Mouse (Mus musculus): ENCODE data around the gene Ptprn2. TPM values are rescaled to one million over a fixed set of nuclear protein-coding genes. Genes with fewer than 3 reads are reported as not detected.

Gene Ptprn2
- polyA plus RNA-seq, 1 experiment from 2014 or later, result 0.08 TPM

DNA sequence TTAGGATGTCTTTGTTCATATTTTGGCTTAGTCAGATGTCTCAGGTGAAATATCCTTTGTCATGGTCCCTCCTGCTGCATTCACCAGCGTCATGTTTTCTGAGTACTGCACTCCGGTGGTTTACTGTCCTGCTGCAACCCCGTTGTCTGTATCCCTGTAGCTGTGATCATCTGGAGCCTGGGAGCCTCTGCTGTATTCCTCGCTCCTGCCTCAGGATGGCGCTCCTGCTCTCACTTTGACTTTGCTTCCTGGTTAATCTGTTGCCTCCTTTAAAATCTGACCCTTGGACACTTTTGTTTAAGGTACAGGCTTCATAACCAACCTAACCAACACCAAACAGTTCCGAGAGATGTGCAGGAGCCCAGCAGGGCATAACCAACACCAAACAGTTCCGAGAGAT lies 342.2 kb downstream of the Ptprn2 start:
- H3K27ac ChIP-seq (ENCODE audit: low read depth, low read length), result no peak overlapping the region
- no peaks in the 10 kb centered on the region for H3K36me3 ChIP-seq (ENCODE audit: control insufficient read depth, insufficient read depth, low read length)
- WGBS, result 59% methylated on average over 7 of the region's 7 CpGs
- no peak overlapping the region for H3K4me2 ChIP-seq (replicated peaks; ENCODE audit: low read depth, low read length)
- H3K4me1 ChIP-seq (ENCODE audit: control insufficient read depth, insufficient read depth, low read length), result no peaks in the 10 kb centered on the region
- H3K27me3 ChIP-seq (ENCODE audit: control insufficient read depth, insufficient read depth, low read length), result no peaks in the 10 kb centered on the region
- ATAC-seq (ENCODE audit: low FRiP score, low TSS enrichment), result no peak
- H3K4me3 ChIP-seq (ENCODE audit: low read length), result no peak overlapping the region
- no peaks in the 10 kb centered on the region for H3K9me3 ChIP-seq (ENCODE audit: control insufficient read depth, low read length)
- H3K9ac ChIP-seq (ENCODE audit: low read depth, low read length), result no peak overlapping the region

DNA sequence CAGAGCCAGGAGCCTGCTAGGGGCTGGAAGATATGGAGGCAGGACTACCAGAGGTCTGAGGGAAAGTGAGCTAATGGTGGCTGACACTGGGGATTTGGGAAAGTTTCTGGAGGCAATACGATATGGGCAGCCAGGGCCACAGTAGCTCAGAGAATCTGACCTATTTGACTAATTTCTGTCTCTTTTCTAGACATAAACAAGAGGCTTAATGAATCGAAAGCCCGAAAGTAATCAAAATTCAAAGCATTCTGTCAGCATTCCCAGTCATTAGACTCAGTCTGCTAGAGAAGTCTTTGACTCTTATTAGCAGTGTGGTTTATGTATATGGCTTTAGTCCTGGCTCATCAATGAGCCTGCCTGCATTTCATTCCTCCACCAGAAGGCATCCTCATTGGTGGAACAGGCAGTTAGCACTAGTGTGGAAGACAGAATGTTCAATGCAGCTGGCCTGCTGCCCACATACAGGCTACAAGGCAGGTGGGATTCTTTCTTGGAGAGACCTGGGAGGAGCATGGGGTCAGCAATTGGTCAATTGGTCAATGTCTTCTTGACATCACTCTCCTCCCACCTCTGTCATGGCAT lies 353.2 kb downstream of the Ptprn2 start:
- no peak for ATAC-seq (ENCODE audit: low FRiP score, low TSS enrichment)
- no peak overlapping the region for H3K9ac ChIP-seq (ENCODE audit: low read depth, low read length)
- H3K4me2 ChIP-seq (replicated peaks; ENCODE audit: low read depth, low read length), result no peak overlapping the region
- no peaks in the 10 kb centered on the region for H3K9me3 ChIP-seq (ENCODE audit: control insufficient read depth, low read length)
- no peak overlapping the region for H3K27ac ChIP-seq (ENCODE audit: low read depth, low read length)
- H3K4me1 ChIP-seq (ENCODE audit: control insufficient read depth, insufficient read depth, low read length), result no peaks in the 10 kb centered on the region
- 89% methylated on average over 3 of the region's 3 CpGs for WGBS
- no peak overlapping the region for H3K4me3 ChIP-seq (ENCODE audit: low read length)
- no peaks in the 10 kb centered on the region for H3K27me3 ChIP-seq (ENCODE audit: control insufficient read depth, insufficient read depth, low read length)
- no peaks in the 10 kb centered on the region for H3K36me3 ChIP-seq (ENCODE audit: control insufficient read depth, insufficient read depth, low read length)

DNA sequence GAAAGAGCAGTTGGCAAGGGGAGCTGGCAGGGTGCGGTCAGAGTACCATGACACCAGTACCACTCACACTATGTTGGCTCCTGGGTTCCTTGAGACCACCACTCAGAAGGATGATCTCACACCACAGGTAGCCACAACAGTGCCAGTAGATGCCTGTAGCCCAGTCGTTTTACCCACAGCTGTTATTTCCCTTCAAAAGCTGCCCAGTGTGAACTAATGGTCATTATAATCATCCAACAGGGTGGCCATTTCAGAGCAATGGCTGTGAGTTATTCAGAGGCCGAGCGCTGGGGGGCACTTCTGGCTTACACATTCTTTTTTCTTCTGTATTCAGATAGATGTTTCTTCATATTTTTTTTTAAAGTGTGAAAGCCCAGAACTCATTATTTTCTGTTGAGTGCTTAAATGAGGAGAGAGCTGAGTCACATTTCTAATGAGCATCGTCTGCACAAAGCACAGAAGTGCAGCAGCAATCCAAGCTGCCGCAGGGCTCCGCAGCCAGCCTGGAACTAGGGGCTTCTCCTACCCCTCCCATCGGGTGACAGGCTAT lies 357.3 kb downstream of the Ptprn2 start:
- no peaks in the 10 kb centered on the region for H3K4me1 ChIP-seq (ENCODE audit: control insufficient read depth, insufficient read depth, low read length)
- H3K27ac ChIP-seq (ENCODE audit: low read depth, low read length), result no peak overlapping the region
- no peaks in the 10 kb centered on the region for H3K36me3 ChIP-seq (ENCODE audit: control insufficient read depth, insufficient read depth, low read length)
- 74% methylated on average over 8 of the region's 8 CpGs for WGBS
- H3K9me3 ChIP-seq (ENCODE audit: control insufficient read depth, low read length), result no peaks in the 10 kb centered on the region
- H3K9ac ChIP-seq (ENCODE audit: low read depth, low read length), result no peak overlapping the region
- H3K27me3 ChIP-seq (ENCODE audit: control insufficient read depth, insufficient read depth, low read length), result no peaks in the 10 kb centered on the region
- no peak for ATAC-seq (ENCODE audit: low FRiP score, low TSS enrichment)
- H3K4me2 ChIP-seq (replicated peaks; ENCODE audit: low read depth, low read length), result no peak overlapping the region
- no peak overlapping the region for H3K4me3 ChIP-seq (ENCODE audit: low read length)

DNA sequence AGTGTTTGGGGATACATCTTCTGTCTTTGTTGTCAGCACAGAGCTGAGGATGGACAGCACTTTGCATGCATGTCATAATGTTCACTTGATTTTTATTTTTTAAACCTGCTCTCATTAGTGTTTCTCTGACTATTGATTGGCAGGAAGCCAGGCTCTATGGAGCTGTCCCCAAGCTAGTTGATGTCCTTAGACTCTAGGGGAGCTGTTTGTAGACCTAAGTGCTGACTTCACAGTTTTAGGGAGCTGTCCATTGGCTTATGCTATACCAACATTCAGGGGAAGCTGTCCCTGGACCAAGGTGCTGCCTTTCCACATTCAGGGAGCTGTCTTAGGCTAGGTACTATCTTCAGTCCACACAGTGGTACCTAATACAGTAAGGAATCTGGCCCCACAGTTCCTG lies 360.7 kb downstream of the Ptprn2 start:
- no peak overlapping the region for H3K27ac ChIP-seq (ENCODE audit: low read depth, low read length)
- no peak overlapping the region for H3K4me2 ChIP-seq (replicated peaks; ENCODE audit: low read depth, low read length)
- no peak overlapping the region for H3K9ac ChIP-seq (ENCODE audit: low read depth, low read length)
- no peaks in the 10 kb centered on the region for H3K4me1 ChIP-seq (ENCODE audit: control insufficient read depth, insufficient read depth, low read length)
- no peaks in the 10 kb centered on the region for H3K36me3 ChIP-seq (ENCODE audit: control insufficient read depth, insufficient read depth, low read length)
- H3K9me3 ChIP-seq (ENCODE audit: control insufficient read depth, low read length), result no peaks in the 10 kb centered on the region
- H3K4me3 ChIP-seq (ENCODE audit: low read length), result no peak overlapping the region
- no peaks in the 10 kb centered on the region for H3K27me3 ChIP-seq (ENCODE audit: control insufficient read depth, insufficient read depth, low read length)
- no peak for ATAC-seq (ENCODE audit: low FRiP score, low TSS enrichment)

DNA sequence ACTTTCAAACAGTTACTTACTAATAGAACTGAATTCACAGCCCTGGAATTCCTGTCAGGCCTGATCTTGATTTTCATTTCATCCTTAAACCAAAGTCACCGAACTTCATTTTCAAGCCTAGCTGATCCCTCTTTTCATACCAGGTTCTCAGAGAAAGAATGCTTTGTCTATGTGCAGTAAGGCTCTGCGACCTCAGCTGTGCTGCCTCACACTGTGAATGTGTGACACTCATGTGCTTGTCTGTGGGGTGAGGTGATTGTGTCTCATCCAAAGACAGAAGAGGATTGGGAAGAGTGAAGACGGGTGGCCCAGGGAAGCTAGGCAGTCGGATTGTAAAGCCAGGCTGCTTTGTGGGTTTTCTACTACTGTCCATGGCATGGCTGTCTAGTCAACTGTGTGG lies 361.5 kb downstream of the Ptprn2 start:
- no peak overlapping the region for H3K4me2 ChIP-seq (replicated peaks; ENCODE audit: low read depth, low read length)
- H3K9ac ChIP-seq (ENCODE audit: low read depth, low read length), result no peak overlapping the region
- WGBS, result 80% methylated on average over 4 of the region's 4 CpGs
- H3K4me3 ChIP-seq (ENCODE audit: low read length), result no peak overlapping the region
- H3K27ac ChIP-seq (ENCODE audit: low read depth, low read length), result no peak overlapping the region
- ATAC-seq (ENCODE audit: low FRiP score, low TSS enrichment), result no peak
- H3K9me3 ChIP-seq (ENCODE audit: control insufficient read depth, low read length), result no peaks in the 10 kb centered on the region
- no peaks in the 10 kb centered on the region for H3K36me3 ChIP-seq (ENCODE audit: control insufficient read depth, insufficient read depth, low read length)
- H3K4me1 ChIP-seq (ENCODE audit: control insufficient read depth, insufficient read depth, low read length), result no peaks in the 10 kb centered on the region
- H3K27me3 ChIP-seq (ENCODE audit: control insufficient read depth, insufficient read depth, low read length), result no peaks in the 10 kb centered on the region

DNA sequence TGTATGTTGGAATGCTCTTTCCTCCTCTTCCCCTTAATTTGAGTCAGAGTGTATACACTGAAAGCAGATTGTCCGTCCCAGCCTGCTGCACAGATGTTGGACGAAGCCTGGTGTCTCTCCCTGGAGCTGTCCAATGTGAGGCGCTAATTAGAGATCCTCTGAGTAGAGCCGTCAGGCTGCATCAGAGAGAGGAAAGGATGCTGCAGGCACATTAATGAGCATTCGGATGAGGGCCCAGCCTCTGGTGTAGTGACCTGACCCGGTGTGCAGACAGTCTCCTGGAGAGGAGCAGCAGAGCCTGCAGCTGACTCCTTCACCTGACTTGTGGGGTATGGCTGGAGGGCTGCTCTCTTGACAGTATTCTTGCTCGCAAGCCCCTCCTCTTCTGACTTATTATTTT lies 370.8 kb downstream of the Ptprn2 start:
- H3K4me3 ChIP-seq (ENCODE audit: low read length), result no peak overlapping the region
- no peaks in the 10 kb centered on the region for H3K36me3 ChIP-seq (ENCODE audit: control insufficient read depth, insufficient read depth, low read length)
- no peaks in the 10 kb centered on the region for H3K4me1 ChIP-seq (ENCODE audit: control insufficient read depth, insufficient read depth, low read length)
- no peaks in the 10 kb centered on the region for H3K27me3 ChIP-seq (ENCODE audit: control insufficient read depth, insufficient read depth, low read length)
- no peak overlapping the region for H3K27ac ChIP-seq (ENCODE audit: low read depth, low read length)
- no peak for ATAC-seq (ENCODE audit: low FRiP score, low TSS enrichment)
- H3K9ac ChIP-seq (ENCODE audit: low read depth, low read length), result no peak overlapping the region
- 57% methylated on average over 7 of the region's 7 CpGs for WGBS
- no peak overlapping the region for H3K4me2 ChIP-seq (replicated peaks; ENCODE audit: low read depth, low read length)
- no peaks in the 10 kb centered on the region for H3K9me3 ChIP-seq (ENCODE audit: control insufficient read depth, low read length)

DNA sequence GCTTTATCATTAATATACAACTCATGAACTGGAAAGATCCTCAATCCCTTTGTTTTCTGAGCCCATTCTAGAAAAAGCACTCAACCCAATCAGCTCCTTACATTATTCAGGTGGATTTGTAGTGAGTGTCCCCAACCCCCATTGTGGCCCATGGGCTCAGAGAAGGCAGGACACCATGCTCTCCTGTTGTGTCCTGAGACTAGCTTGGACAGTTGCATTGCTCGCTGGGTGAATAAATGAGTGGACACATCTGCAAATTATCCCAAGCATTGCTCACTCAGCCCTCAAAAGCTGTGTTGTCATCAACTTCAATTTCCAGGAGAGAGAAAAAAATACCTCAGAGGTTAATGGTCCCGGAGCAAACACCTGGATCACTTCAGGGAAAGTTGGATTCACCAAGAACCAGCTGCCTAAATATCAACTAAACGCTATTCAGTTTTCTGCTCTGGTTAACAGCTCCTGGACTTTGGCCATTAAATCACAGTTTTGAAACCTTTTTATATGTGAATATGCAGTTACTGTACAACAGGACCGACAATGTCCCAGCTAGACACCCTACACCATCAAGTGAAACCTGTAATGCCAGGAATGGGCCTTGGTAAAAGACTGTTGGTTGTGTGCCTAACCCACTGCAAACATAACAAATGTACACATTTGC lies 376.0 kb downstream of the Ptprn2 start:
- H3K9me3 ChIP-seq (ENCODE audit: control insufficient read depth, low read length), result no peaks in the 10 kb centered on the region
- H3K4me3 ChIP-seq (ENCODE audit: low read length), result no peak overlapping the region
- H3K27me3 ChIP-seq (ENCODE audit: control insufficient read depth, insufficient read depth, low read length), result no peaks in the 10 kb centered on the region
- 69% methylated on average over 4 of the region's 4 CpGs for WGBS
- H3K36me3 ChIP-seq (ENCODE audit: control insufficient read depth, insufficient read depth, low read length), result no peaks in the 10 kb centered on the region
- no peak overlapping the region for H3K4me2 ChIP-seq (replicated peaks; ENCODE audit: low read depth, low read length)
- H3K27ac ChIP-seq (ENCODE audit: low read depth, low read length), result no peak overlapping the region
- H3K9ac ChIP-seq (ENCODE audit: low read depth, low read length), result no peak overlapping the region
- no peaks in the 10 kb centered on the region for H3K4me1 ChIP-seq (ENCODE audit: control insufficient read depth, insufficient read depth, low read length)
- ATAC-seq (ENCODE audit: low FRiP score, low TSS enrichment), result peak; percentile 59; the same call in 1 of the 2 replicates

DNA sequence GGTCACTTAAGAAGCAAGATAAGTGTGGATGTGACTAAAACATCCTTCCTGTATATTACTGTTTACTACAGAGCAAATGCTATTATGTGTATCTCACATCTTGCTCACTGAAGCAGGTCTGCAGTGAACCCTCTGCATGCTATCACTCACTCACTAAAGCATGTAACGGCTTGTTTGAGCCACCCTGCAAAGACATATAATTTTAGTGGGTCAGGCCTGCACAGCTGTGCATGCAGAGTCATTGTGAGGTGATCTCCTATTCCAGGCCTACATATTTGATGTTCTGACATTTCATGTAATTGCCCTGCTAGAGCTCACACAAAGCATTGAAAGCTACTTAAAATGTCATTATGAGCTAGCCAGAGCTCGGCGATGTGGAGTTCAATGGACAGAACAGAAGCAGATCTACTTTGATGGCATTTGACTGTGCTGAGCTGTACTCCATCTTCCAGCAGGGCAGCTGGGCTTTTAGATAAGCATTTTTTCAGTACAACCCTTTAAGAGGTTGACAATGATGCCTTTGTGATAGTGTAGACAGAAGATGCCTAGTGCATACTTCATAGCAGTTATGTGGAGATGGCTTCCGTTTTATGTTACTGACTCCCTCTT lies 377.9 kb downstream of the Ptprn2 start:
- no peak overlapping the region for H3K4me2 ChIP-seq (replicated peaks; ENCODE audit: low read depth, low read length)
- H3K9ac ChIP-seq (ENCODE audit: low read depth, low read length), result no peak overlapping the region
- H3K36me3 ChIP-seq (ENCODE audit: control insufficient read depth, insufficient read depth, low read length), result no peaks in the 10 kb centered on the region
- H3K27me3 ChIP-seq (ENCODE audit: control insufficient read depth, insufficient read depth, low read length), result no peaks in the 10 kb centered on the region
- no peaks in the 10 kb centered on the region for H3K4me1 ChIP-seq (ENCODE audit: control insufficient read depth, insufficient read depth, low read length)
- ATAC-seq (ENCODE audit: low FRiP score, low TSS enrichment), result no peak
- no peak overlapping the region for H3K4me3 ChIP-seq (ENCODE audit: low read length)
- WGBS, result 84% methylated on average over 4 of the region's 4 CpGs
- H3K9me3 ChIP-seq (ENCODE audit: control insufficient read depth, low read length), result no peaks in the 10 kb centered on the region
- H3K27ac ChIP-seq (ENCODE audit: low read depth, low read length), result no peak overlapping the region

DNA sequence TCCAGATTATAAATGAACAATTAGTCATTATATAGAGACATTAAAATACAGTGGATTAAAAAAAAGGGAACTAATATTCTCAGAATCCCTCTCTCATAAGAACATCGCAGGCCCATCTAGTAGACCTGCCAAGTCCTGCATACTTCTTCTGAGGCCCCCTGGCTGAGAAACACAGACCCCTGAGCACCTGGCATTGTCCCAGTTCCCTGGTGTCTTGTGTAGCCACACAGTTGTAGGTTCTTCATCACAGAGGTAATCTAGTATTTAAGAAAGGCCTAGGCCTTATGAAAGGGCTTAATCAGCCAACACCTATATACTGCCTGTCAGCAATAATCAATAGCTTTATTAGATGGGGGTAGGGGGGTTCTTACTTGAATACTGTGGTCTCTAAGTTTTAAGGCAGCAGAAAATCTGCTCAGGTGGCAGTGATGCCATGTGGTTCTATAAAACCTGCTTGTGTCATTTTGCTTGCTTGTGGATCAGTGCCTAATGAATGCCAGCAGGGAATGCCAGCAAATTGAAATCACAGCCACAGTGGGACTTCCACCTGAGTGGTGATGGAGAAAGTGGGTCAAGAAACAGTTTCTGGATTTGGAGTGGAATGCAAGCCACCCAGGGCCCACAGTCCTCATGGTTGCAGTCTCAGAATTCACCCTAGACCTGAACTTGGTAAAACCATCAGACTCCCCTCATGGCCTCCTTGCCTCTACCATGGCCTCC lies 388.5 kb downstream of the Ptprn2 start:
- no peak overlapping the region for H3K9ac ChIP-seq (ENCODE audit: low read depth, low read length)
- WGBS, result 94% methylated on average over 1 of the region's 1 CpGs
- no peaks in the 10 kb centered on the region for H3K27me3 ChIP-seq (ENCODE audit: control insufficient read depth, insufficient read depth, low read length)
- no peak overlapping the region for H3K4me2 ChIP-seq (replicated peaks; ENCODE audit: low read depth, low read length)
- H3K27ac ChIP-seq (ENCODE audit: low read depth, low read length), result no peak overlapping the region
- no peaks in the 10 kb centered on the region for H3K4me1 ChIP-seq (ENCODE audit: control insufficient read depth, insufficient read depth, low read length)
- ATAC-seq (ENCODE audit: low FRiP score, low TSS enrichment), result no peak
- H3K9me3 ChIP-seq (ENCODE audit: control insufficient read depth, low read length), result no peaks in the 10 kb centered on the region
- H3K4me3 ChIP-seq (ENCODE audit: low read length), result no peak overlapping the region
- H3K36me3 ChIP-seq (ENCODE audit: control insufficient read depth, insufficient read depth, low read length), result no peaks in the 10 kb centered on the region
